Mouse (Mus musculus) forebrain, postnatal 0 days (tissue): ENCODE results near the gene Vmn1r149. TPM values are rescaled to one million over a fixed set of nuclear protein-coding genes. Genes with fewer than 3 reads are reported as not detected.
"Not testable (repeated sequence)": the region's sequence is repeated elsewhere in the genome, so short reads cannot be mapped to it uniquely, and the experiment has no call there.

Source experiments
- ATAC-seq: fragments of 200-750 bp; cut with Nextera tagmentation; 2 replicates; pipeline ENCODE4 v1.8.0; 2017; ENCODE audit warnings: mild to moderate bottlenecking, moderate library complexity
- DNase-seq: peaks from one replicate; pipeline ENCODE4 v3.0.0-alpha.2; 2015
- H3K27ac ChIP-seq: fragments of 300-500 bp; sonication (generic); 2 replicates; pipeline ENCODE4 v1.5.1; 2014; ENCODE audit warnings: low read depth, mild to moderate bottlenecking, antibody characterized with exemption, low read length, moderate library complexity, mixed read lengths
- H3K27me3 ChIP-seq: fragments of 300-500 bp; sonication (generic); 2 replicates; pipeline ENCODE4 v1.6.1; 2014; ENCODE audit warnings: mild to moderate bottlenecking, low read length, mixed read lengths; ENCODE audit not compliant: insufficient read depth
- H3K36me3 ChIP-seq: fragments of 300-500 bp; sonication (generic); 2 replicates; pipeline ENCODE4 v1.6.1; 2014; ENCODE audit warnings: mild to moderate bottlenecking, moderate library complexity; ENCODE audit not compliant: insufficient read depth
- H3K4me1 ChIP-seq: fragments of 300-500 bp; sonication (generic); 2 replicates; pipeline ENCODE4 v1.6.1; 2014; ENCODE audit warnings: antibody characterized with exemption; ENCODE audit not compliant: insufficient read depth
- H3K4me2 ChIP-seq: fragments of 300-500 bp; sonication (generic); 2 replicates; pipeline ENCODE4 v1.6.1; 2014; ENCODE audit warnings: low read depth, mild to moderate bottlenecking, moderate library complexity
- H3K4me3 ChIP-seq: fragments of 300-500 bp; sonication (generic); 2 replicates; pipeline ENCODE4 v1.5.1; 2014; ENCODE audit warnings: low read depth, low read length, mixed read lengths
- H3K9ac ChIP-seq: fragments of 300-500 bp; sonication (generic); 2 replicates; pipeline ENCODE4 v1.6.1; 2014; ENCODE audit warnings: mild to moderate bottlenecking
- H3K9me3 ChIP-seq: fragments of 300-500 bp; sonication (generic); 2 replicates; pipeline ENCODE4 v1.6.1; 2016; ENCODE audit warnings: low read length
- WGBS: fragments of 180-500 bp; shearing (Covaris S2); extraction: QIAGEN DNeasy Blood & Tissue Kit; methylation state at CpG from one replicate; pipeline ENCODE4 v1.1.7; 2014; 5-methylcytosine and 5-hydroxymethylcytosine counted together
- polyA plus RNA-seq: library from polyadenylated mRNA; unstranded; fragments of >200 nt; fragmentation: Nextera tagmentation; extraction: Ambion mirVana; gene quantifications from 2 replicates; pipeline ENCODE4 v1.2.1, GENCODE M21; 2015
- total RNA-seq: library from RNA; depleted of rRNA; stranded (reverse); fragments of >200 nt; gene quantifications from 2 replicates; pipeline ENCODE4 v1.2.3, GENCODE M21; 2014; rRNA removed

The Vmn1r149 gene
- total RNA-seq, result not detected in 2 replicates
- polyA plus RNA-seq, result not detected in 2 replicates

GRCm38 (mm10) chr7:22438129-22438528 lies at the start of gene Vmn1r149:
Gene Vmn1r149, minus strand, starts transcription at chr7:22438229.
- H3K4me1 ChIP-seq, H3K27ac ChIP-seq, H3K4me3 ChIP-seq, H3K36me3 ChIP-seq, H3K9me3 ChIP-seq, DNase-seq, H3K9ac ChIP-seq, ATAC-seq, H3K4me2 ChIP-seq, H3K27me3 ChIP-seq: not testable (repeated sequence)
- WGBS, result no CpG with 5 or more reads among the region's 2 CpGs

GRCm38 (mm10) chr7:22463975-22464374 lies 25.9 kb upstream of the Vmn1r149 start, which contains the start of gene Gm10665:
Gene Gm10665, minus strand, starts transcription at chr7:22464075.
- H3K36me3 ChIP-seq, ATAC-seq, DNase-seq, H3K27ac ChIP-seq, H3K9ac ChIP-seq, H3K4me1 ChIP-seq, H3K9me3 ChIP-seq, H3K4me3 ChIP-seq, H3K4me2 ChIP-seq, H3K27me3 ChIP-seq: not testable (repeated sequence)
- WGBS, result no CpG with 5 or more reads among the region's 5 CpGs

- DNase-seq, ATAC-seq, H3K4me3 ChIP-seq, H3K27me3 ChIP-seq, H3K4me2 ChIP-seq, H3K27ac ChIP-seq, H3K9ac ChIP-seq, H3K4me1 ChIP-seq, H3K9me3 ChIP-seq, H3K36me3 ChIP-seq: not testable (repeated sequence)
- WGBS, result no CpG with 5 or more reads among the region's 3 CpGs
Measured at GRCm38 (mm10) chr7:22413283-22413682, 24.7 kb downstream of the Vmn1r149 start, which contains the start of gene Vmn1r148. Gene Vmn1r148, plus strand, starts transcription at chr7:22413583.

Other genes starting within 250 kb of the Vmn1r149 start
- not detected in 2 replicates for gene Vmn1r143, start 248.9 kb downstream of the Vmn1r149 start, total RNA-seq
- gene Vmn1r143, start 248.9 kb downstream of the Vmn1r149 start, polyA plus RNA-seq, result not detected in 2 replicates
- gene Gm8653, start 237.0 kb downstream of the Vmn1r149 start, total RNA-seq, result not detected in 2 replicates
- gene Gm8653, start 237.0 kb downstream of the Vmn1r149 start, polyA plus RNA-seq, result not detected in 2 replicates
- gene Gm8453, start 208.7 kb downstream of the Vmn1r149 start, total RNA-seq, result not detected in 2 replicates
- gene Gm8453, start 208.7 kb downstream of the Vmn1r149 start, polyA plus RNA-seq, result not detected in 2 replicates
- not detected in 2 replicates for gene Gm4187, start 108.5 kb downstream of the Vmn1r149 start, total RNA-seq
- not detected in 2 replicates for gene Gm4187, start 108.5 kb downstream of the Vmn1r149 start, polyA plus RNA-seq
- gene Gm8660, start 67.2 kb downstream of the Vmn1r149 start, total RNA-seq, result not detected in 2 replicates
- not detected in 2 replicates for gene Gm8660, start 67.2 kb downstream of the Vmn1r149 start, polyA plus RNA-seq
- gene Vmn1r148, start 24.6 kb downstream of the Vmn1r149 start, total RNA-seq, result not detected in 2 replicates
- gene Vmn1r148, start 24.6 kb downstream of the Vmn1r149 start, polyA plus RNA-seq, result not detected in 2 replicates
- not detected in 2 replicates for gene Gm10665, start 25.8 kb upstream of the Vmn1r149 start, total RNA-seq
- not detected in 2 replicates for gene Gm10665, start 25.8 kb upstream of the Vmn1r149 start, polyA plus RNA-seq
- not detected in 2 replicates for gene Vmn1r151, start 61.4 kb upstream of the Vmn1r149 start, total RNA-seq
- gene Vmn1r151, start 61.4 kb upstream of the Vmn1r149 start, polyA plus RNA-seq, result not detected in 2 replicates
- not detected in 2 replicates for gene Vmn1r152, start 84.7 kb upstream of the Vmn1r149 start, total RNA-seq
- not detected in 2 replicates for gene Vmn1r152, start 84.7 kb upstream of the Vmn1r149 start, polyA plus RNA-seq
- gene Gm8677, start 96.7 kb upstream of the Vmn1r149 start, total RNA-seq, result not detected in 2 replicates
- gene Gm8677, start 96.7 kb upstream of the Vmn1r149 start, polyA plus RNA-seq, result not detected in 2 replicates
- gene Gm4201, start 127.1 kb upstream of the Vmn1r149 start, total RNA-seq, result not detected in 2 replicates
- gene Gm4201, start 127.1 kb upstream of the Vmn1r149 start, polyA plus RNA-seq, result not detected in 2 replicates
- gene Gm4565, start 149.9 kb upstream of the Vmn1r149 start, total RNA-seq, result not detected in 2 replicates
- not detected in 2 replicates for gene Gm4565, start 149.9 kb upstream of the Vmn1r149 start, polyA plus RNA-seq
- gene Vmn1r155, start 219.8 kb upstream of the Vmn1r149 start, total RNA-seq, result not detected in 2 replicates
- gene Vmn1r155, start 219.8 kb upstream of the Vmn1r149 start, polyA plus RNA-seq, result not detected in 2 replicates